Mouse (Mus musculus) thymus, postnatal 14 days (tissue): ENCODE measurements around the gene Gm4307.
"Not testable (repeated sequence)": the region's sequence is repeated elsewhere in the genome, so short reads cannot be mapped to it uniquely, and the experiment has no call there.

ENCODE experiments used
- DNase-seq: peaks from one replicate; pipeline ENCODE4 v3.0.0; 2021

Gene Gm4307

GRCm38 (mm10) chr10:100361038-100361437, at the start of gene Gm4307:
Gene Gm4307 (plus strand): TSS chr10:100361338.
- DNase-seq: not testable (repeated sequence)

DNA sequence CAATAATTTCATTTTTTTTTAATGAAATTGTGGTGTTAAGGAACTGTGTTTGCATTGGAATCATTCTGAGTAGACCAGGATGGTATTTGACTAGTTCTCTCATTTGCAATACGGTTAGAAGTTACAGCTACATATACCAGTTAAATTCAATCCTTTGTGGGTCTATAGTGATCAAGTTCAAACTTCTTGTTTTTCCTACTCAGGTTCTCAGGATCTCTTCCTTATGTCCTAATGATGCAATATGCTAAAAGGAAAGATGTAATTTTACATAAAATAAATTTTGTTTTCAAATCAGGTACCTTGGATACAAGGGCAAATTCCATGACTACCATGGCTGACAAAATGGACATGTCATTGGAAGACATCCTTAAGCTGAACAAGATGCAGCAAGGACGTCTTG, 25.8 kb upstream of the Gm4307 start, which contains the start of gene Gm4301:
Gene Gm4301 (plus strand): TSS at position 301 of the 400 bp plus-strand sequence.
- not testable (repeated sequence) for DNase-seq

GRCm38 (mm10) chr10:100340536-100340935, 20.6 kb upstream of the Gm4307 start, which contains the start of gene Gm4302:
Gene Gm4302 (plus strand): TSS chr10:100340836.
- not testable (repeated sequence) for DNase-seq

DNA sequence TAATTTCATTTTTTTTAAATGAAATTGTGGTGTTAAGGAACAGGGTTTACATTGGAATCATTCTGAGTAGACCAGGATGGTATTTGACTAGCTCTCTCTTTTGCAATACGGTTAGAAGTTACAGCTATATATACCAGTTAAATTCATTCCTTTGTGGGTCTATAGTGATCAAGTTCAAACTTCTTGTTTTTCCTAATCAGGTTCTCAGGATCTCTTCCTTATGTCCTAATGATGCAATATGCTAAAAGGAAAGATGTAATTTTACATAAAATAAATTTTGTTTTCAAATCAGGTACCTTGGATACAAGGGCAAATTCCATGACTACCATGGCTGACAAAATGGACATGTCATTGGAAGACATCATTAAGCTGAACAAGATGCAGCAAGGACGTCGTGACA, 15.5 kb upstream of the Gm4307 start, which contains the start of gene Gm4303:
Gene Gm4303 (plus strand): TSS at position 301 of the 400 bp plus-strand sequence.
- not testable (repeated sequence) for DNase-seq

- not testable (repeated sequence) for DNase-seq
These were observed 10.3 kb upstream of the Gm4307 start, which contains the start of gene Gm4305 for GRCm38 (mm10) chr10:100350793-100351192. Gene Gm4305 (plus strand): TSS chr10:100351093.

- peak; percentile 4 for DNase-seq
These were observed 4.3 kb upstream of the Gm4307 start for GRCm38 (mm10) chr10:100356841-100357240.

DNA sequence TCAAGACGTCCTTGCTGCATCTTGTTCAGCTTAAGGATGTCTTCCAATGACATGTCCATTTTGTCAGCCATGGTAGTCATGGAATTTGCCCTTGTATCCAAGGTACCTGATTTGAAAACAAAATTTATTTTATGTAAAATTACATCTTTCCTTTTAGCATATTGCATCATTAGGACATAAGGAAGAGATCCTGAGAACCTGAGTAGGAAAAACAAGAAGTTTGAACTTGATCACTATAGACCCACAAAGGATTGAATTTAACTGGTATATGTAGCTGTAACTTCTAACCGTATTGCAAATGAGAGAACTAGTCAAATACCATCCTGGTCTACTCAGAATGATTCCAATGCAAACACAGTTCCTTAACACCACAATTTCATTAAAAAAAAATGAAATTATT, 21.3 kb downstream of the Gm4307 start, which contains the start of gene Gm4312:
Gene Gm4312 (minus strand): TSS at position 101 of the 400 bp plus-strand sequence.
- DNase-seq: not testable (repeated sequence)

DNA sequence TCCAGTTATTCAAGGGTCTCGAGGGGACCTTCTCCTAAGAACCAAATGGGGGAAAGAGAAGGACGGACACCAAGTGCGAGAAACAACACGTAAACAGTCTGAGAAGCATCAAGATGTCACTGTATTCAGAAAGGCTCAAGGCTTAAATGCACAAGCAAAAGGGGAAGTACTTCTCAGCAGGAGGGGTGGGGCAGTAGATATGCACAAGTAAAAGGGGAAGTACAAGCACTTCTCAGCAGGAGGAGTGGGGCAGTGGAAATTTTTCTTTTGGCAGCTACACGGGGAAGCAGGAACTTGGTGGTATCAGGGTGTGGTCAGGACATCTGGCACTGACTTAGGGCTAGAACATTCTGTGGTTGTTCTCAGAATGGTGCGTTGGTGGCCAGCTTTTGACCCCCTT, 41.2 kb downstream of the Gm4307 start:
- not testable (repeated sequence) for DNase-seq
